Mouse (Mus musculus): ENCODE measurements around the gene Mtmr2.
"Not testable (repeated sequence)": the region's sequence is repeated elsewhere in the genome, so short reads cannot be mapped to it uniquely, and the experiment has no call there.

Mtmr2 gene

GRCm38 (mm10) chr9:13748404-13748797, at the start of gene Mtmr2:
Mtmr2 (plus strand) TSS chr9:13748410.
- in situ Hi-C loops (cut with MseI, MboI), result no loop called here

GRCm38 (mm10) chr9:13699061-13699780, 49.0 kb upstream of the Mtmr2 start:
- in situ Hi-C loops (cut with MseI, MboI), result no loop called here

- in situ Hi-C loops (cut with MseI, MboI), result no loop called here
These were observed 48.5 kb upstream of the Mtmr2 start for GRCm38 (mm10) chr9:13699781-13700116.

- in situ Hi-C loops (cut with MseI, MboI), result no loop called here
These were observed 46.4 kb upstream of the Mtmr2 start for GRCm38 (mm10) chr9:13701773-13702172.

- in situ Hi-C loops (cut with MseI, MboI), result no loop called here
These were observed 45.1 kb upstream of the Mtmr2 start for GRCm38 (mm10) chr9:13703100-13703499.

- in situ Hi-C loops (cut with MseI, MboI), result no loop called here
These were observed 43.3 kb upstream of the Mtmr2 start for GRCm38 (mm10) chr9:13704917-13705316.

GRCm38 (mm10) chr9:13707066-13707555, 41.1 kb upstream of the Mtmr2 start:
- in situ Hi-C loops (cut with MseI, MboI), result no loop called here

GRCm38 (mm10) chr9:13709436-13709835, 38.8 kb upstream of the Mtmr2 start:
- in situ Hi-C loops (cut with MseI, MboI), result no loop called here

- in situ Hi-C loops (cut with MseI, MboI), result loop anchor here (10.0 kb wide), 1 partner anchor 481 kb away; no protein-coding TSS in a partner anchor
These were observed 32.3 kb upstream of the Mtmr2 start for GRCm38 (mm10) chr9:13715891-13716290.

- in situ Hi-C loops (cut with MseI, MboI), result loop anchor here (10.0 kb wide), 1 partner anchor 482 kb away; no protein-coding TSS in a partner anchor
These were observed 31.7 kb upstream of the Mtmr2 start for GRCm38 (mm10) chr9:13716316-13717099.

GRCm38 (mm10) chr9:13748798-13749674, 826 bp downstream of the Mtmr2 start:
- in situ Hi-C loops (cut with MseI, MboI), result no loop called here

GRCm38 (mm10) chr9:13749675-13749998, 1.4 kb downstream of the Mtmr2 start:
- in situ Hi-C loops (cut with MseI, MboI), result no loop called here

GRCm38 (mm10) chr9:13752543-13752942, 4.3 kb downstream of the Mtmr2 start:
- in situ Hi-C loops (cut with MseI, MboI), result no loop called here

GRCm38 (mm10) chr9:13760430-13760829, 12.2 kb downstream of the Mtmr2 start:
- in situ Hi-C loops (cut with MseI, MboI), result no loop called here

GRCm38 (mm10) chr9:13765624-13766023, 17.4 kb downstream of the Mtmr2 start:
- in situ Hi-C loops (cut with MseI, MboI), result no loop called here

GRCm38 (mm10) chr9:13766570-13766969, 18.4 kb downstream of the Mtmr2 start:
- in situ Hi-C loops (cut with MseI, MboI), result no loop called here

- in situ Hi-C loops (cut with MseI, MboI), result no loop called here
These were observed 26.5 kb downstream of the Mtmr2 start for GRCm38 (mm10) chr9:13774732-13775131.

- in situ Hi-C loops (cut with MseI, MboI), result no loop called here
These were observed 33.8 kb downstream of the Mtmr2 start for GRCm38 (mm10) chr9:13781985-13782384.

GRCm38 (mm10) chr9:13790864-13791263, 42.7 kb downstream of the Mtmr2 start:
- in situ Hi-C loops (cut with MseI, MboI), result not testable (repeated sequence)

GRCm38 (mm10) chr9:13794302-13794701, 46.1 kb downstream of the Mtmr2 start:
- in situ Hi-C loops (cut with MseI, MboI), result no loop called here

GRCm38 (mm10) chr9:13794756-13795155, 46.5 kb downstream of the Mtmr2 start:
- in situ Hi-C loops (cut with MseI, MboI), result no loop called here

GRCm38 (mm10) chr9:13804480-13804879, 56.3 kb downstream of the Mtmr2 start:
- in situ Hi-C loops (cut with MseI, MboI), result no loop called here

All from mouse trophoblast stem cell (cell line).